Mouse (Mus musculus) erythroblast, embryonic 14.5 days (primary cell): ENCODE measurements around the gene Ubxn10.

Experiments
- GATA1 ChIP-seq: IDR thresholded peaks from 2 replicates; pipeline ENCODE4 v1.6.1; 2012; ENCODE audit warnings: low read length, inconsistent platforms, mixed read lengths
- TAL1 ChIP-seq: IDR thresholded peaks from 3 replicates; pipeline ENCODE4 v1.6.1; 2012; ENCODE audit warnings: low read length, inconsistent platforms, mixed read lengths

- TF ChIP-seq GATA1 (no peak), TAL1 (no peak)
Observed at GRCm38 (mm10) chr4:138719264-138719596, 17.7 kb downstream of the Ubxn10 start.
